Mouse (Mus musculus): ENCODE results near the gene Taok2.

Gene Taok2

DNA sequence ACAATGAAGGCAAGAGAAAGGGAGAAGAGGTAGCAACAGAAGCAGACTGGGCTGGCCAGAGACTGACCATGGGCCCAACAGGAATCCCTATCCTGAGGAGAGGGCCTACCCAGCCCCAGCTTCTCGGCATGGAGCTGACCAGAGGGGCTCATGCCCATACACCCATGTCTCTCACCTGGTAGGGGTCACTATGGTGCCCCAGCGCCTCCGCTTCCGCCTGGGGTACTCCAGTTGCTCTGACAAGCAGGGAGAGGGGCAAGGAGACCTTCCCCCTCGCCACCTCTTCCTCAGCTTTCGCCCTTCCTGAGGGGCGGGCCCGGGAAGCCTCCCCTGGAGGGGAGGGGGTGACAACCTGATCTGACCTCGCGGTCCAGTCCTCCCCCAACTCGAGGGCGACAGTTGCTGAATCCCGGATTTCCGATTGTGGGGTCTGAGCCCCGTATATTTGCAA is 747 bp downstream of the Taok2 start:
- in situ Hi-C loops (cut with MboI; ENCODE audit: low pct_unique_long_range_greater_than_20kb in 1 of 2, low sequenced_read_pairs in 2 of 2, unreplicated experiment in 1 of 2) = no loop called here

DNA sequence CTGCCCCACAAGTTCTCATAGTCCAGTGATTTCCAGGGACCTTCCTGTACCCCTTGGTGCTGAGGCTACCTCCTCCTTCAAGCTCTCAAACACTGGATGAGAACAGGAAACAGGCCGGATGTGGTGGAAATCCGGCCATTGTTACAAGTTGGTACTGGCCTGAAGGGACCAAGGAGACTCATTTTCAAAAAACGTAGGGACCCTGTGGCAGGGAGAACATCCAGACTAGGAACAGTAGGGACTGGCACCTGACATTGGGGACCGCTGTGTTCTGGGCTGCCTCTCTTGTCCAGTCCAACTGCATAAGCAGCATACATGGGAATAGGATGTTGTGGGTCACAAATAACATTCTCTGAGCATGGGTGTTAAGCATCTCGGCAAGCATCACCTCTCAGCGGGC is 3.5 kb downstream of the Taok2 start:
- in situ Hi-C loops (cut with MboI; ENCODE audit: low pct_unique_long_range_greater_than_20kb in 1 of 2, low sequenced_read_pairs in 2 of 2, unreplicated experiment in 1 of 2) = no loop called here

GRCm38 (mm10) chr7:126877239-126877638 is 7.3 kb downstream of the Taok2 start:
- in situ Hi-C loops (cut with MboI; ENCODE audit: low pct_unique_long_range_greater_than_20kb in 1 of 2, low sequenced_read_pairs in 2 of 2, unreplicated experiment in 1 of 2) = no loop called here

- in situ Hi-C loops (cut with MboI; ENCODE audit: low pct_unique_long_range_greater_than_20kb in 1 of 2, low sequenced_read_pairs in 2 of 2, unreplicated experiment in 1 of 2) = no loop called here
These were observed 14.0 kb downstream of the Taok2 start for GRCm38 (mm10) chr7:126870520-126870891.

- in situ Hi-C loops (cut with MboI; ENCODE audit: low pct_unique_long_range_greater_than_20kb in 1 of 2, low sequenced_read_pairs in 2 of 2, unreplicated experiment in 1 of 2) = no loop called here
These were observed 14.6 kb downstream of the Taok2 start for GRCm38 (mm10) chr7:126869780-126870519.

DNA sequence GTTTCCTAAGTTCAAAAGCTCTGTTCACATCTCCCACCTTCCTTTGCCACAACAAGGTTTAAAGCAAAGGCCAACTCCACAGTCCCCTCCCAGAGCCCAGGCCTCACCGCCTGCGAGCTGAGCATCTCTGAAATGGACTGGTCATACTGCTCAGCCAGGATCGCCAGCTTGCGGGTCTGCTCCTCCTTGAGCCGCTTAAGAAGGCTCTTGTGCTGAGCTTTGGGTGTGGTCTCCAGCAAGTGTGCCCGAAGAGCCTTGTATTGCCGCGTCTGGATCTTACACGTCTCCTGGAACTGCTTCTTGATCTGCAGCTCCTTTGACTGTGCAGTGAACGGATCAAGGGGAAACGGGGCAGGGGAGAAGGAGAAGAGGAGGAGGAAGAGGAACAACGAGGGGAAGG is 16.5 kb downstream of the Taok2 start:
- in situ Hi-C loops (cut with MboI; ENCODE audit: low pct_unique_long_range_greater_than_20kb in 1 of 2, low sequenced_read_pairs in 2 of 2, unreplicated experiment in 1 of 2) = no loop called here

- in situ Hi-C loops (cut with MboI; ENCODE audit: low pct_unique_long_range_greater_than_20kb in 1 of 2, low sequenced_read_pairs in 2 of 2, unreplicated experiment in 1 of 2) = no loop called here
These were observed 17.0 kb downstream of the Taok2 start for GRCm38 (mm10) chr7:126867534-126867933.

GRCm38 (mm10) chr7:126863791-126864190 is 20.7 kb downstream of the Taok2 start:
- in situ Hi-C loops (cut with MboI; ENCODE audit: low pct_unique_long_range_greater_than_20kb in 1 of 2, low sequenced_read_pairs in 2 of 2, unreplicated experiment in 1 of 2) = no loop called here

- in situ Hi-C loops (cut with MboI; ENCODE audit: low pct_unique_long_range_greater_than_20kb in 1 of 2, low sequenced_read_pairs in 2 of 2, unreplicated experiment in 1 of 2) = no loop called here
These were observed 22.2 kb downstream of the Taok2 start, which contains the start of gene Ino80e for GRCm38 (mm10) chr7:126862147-126862784. TSS of gene Ino80e (minus strand) at chr7:126862377.

- in situ Hi-C loops (cut with MboI; ENCODE audit: low pct_unique_long_range_greater_than_20kb in 1 of 2, low sequenced_read_pairs in 2 of 2, unreplicated experiment in 1 of 2) = no loop called here
These were observed 22.9 kb downstream of the Taok2 start, which contains the start of gene Hirip3 for GRCm38 (mm10) chr7:126861429-126862130. TSS of gene Hirip3 (plus strand) at chr7:126861972.

GRCm38 (mm10) chr7:126860987-126861386 is 23.5 kb downstream of the Taok2 start:
- in situ Hi-C loops (cut with MboI; ENCODE audit: low pct_unique_long_range_greater_than_20kb in 1 of 2, low sequenced_read_pairs in 2 of 2, unreplicated experiment in 1 of 2) = no loop called here

- in situ Hi-C loops (cut with MboI; ENCODE audit: low pct_unique_long_range_greater_than_20kb in 1 of 2, low sequenced_read_pairs in 2 of 2, unreplicated experiment in 1 of 2) = no loop called here
These were observed 27.6 kb downstream of the Taok2 start for GRCm38 (mm10) chr7:126856741-126857420.

GRCm38 (mm10) chr7:126855641-126856040 is 28.9 kb downstream of the Taok2 start:
- in situ Hi-C loops (cut with MboI; ENCODE audit: low pct_unique_long_range_greater_than_20kb in 1 of 2, low sequenced_read_pairs in 2 of 2, unreplicated experiment in 1 of 2) = no loop called here

DNA sequence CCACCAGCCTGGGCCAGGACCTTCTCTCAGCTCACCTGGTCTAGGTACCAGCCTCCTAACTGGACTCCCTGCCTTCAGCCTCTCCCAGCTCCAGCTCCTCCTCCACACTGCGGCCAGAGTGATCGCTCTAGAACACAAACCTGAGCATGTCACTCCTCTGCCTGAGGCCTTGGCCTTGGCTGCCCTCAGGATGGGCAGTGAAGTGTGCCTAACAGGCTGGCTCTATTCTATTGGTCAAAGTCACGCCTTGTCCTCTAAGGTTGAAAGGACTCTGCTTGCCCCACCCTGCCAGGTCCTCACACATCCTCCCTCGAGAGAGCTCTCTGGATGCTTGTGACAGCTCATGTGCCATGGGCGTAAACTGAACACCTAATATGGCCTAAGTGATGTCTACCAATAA is 31.0 kb downstream of the Taok2 start:
- in situ Hi-C loops (cut with MboI; ENCODE audit: low pct_unique_long_range_greater_than_20kb in 1 of 2, low sequenced_read_pairs in 2 of 2, unreplicated experiment in 1 of 2) = no loop called here

- in situ Hi-C loops (cut with MboI; ENCODE audit: low pct_unique_long_range_greater_than_20kb in 1 of 2, low sequenced_read_pairs in 2 of 2, unreplicated experiment in 1 of 2) = no loop called here
These were observed 33.3 kb downstream of the Taok2 start for GRCm38 (mm10) chr7:126851192-126851591.

DNA sequence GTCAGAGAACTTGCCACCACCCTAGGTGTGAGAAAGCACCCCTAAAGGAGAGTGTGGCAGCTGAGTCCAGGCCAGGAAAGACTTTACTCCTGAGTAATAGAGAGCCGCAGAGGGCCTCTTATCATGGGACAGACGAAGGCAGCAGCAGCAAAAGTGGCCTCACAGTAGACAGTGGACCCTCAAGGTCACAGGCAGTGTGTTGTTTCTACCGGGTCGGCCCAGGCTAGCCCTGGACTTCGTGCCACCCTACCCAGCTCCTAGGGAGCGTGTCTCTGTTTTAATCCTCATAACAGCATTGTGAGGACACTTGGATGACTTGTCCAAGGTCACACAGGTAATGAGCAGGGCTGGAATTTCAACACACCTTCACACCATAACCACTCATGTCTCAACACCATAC is 34.3 kb downstream of the Taok2 start:
- in situ Hi-C loops (cut with MboI; ENCODE audit: low pct_unique_long_range_greater_than_20kb in 1 of 2, low sequenced_read_pairs in 2 of 2, unreplicated experiment in 1 of 2) = no loop called here

- in situ Hi-C loops (cut with MboI; ENCODE audit: low pct_unique_long_range_greater_than_20kb in 1 of 2, low sequenced_read_pairs in 2 of 2, unreplicated experiment in 1 of 2) = loop anchor here in 1 of 2 experiments (25.0 kb wide), 1 partner anchor 114 kb away; the partner anchor contains the start of gene Sez6l2
These were observed 35.7 kb downstream of the Taok2 start for GRCm38 (mm10) chr7:126848794-126849193.

DNA sequence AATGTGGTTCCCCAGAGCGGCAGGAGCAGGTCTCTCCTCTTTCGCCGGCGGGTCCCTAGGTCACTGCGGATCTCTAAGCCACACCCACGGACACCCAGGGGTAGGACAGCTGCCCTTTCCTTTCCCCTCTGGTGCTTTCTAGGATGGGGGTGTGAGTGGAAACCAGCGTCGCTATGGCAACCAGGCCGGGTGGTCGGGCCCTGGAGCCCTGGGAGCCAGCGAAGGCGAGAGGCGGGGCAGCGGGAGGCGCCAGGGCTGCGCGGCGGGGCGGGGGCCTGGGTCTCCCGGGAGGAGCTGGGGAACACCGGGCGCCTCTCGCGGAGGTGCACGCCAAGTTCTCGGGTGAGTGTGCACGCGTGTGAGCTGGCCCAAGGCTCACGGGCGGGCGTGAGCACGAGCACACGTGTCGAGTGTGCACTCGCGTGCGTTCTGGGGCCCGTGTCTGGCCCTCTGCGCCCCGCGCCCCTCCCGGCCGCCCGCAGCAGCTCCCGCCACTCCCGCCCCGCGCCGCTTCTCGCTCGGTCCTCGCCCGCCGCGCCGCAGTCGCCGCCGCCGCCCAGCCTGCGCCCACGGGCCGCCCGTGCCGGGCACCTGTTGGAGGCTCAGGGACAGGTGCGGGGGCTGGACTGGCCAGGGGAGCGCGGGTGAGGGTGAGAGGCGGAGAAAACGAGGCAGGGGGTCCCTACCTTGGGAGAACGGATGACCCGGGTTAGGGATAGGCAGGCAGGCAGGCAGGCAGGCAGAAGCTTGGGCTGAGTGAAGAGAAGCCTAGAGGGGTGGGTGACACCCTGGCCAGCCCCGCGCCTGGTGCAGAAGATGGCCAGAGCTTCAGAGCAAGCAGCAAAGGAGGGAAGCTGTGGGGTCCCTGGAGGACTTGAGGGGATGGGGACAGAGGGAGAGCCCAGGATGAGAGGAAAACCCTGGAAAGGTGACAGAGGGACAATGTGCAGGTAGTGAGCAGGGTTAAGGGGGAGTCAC is 36.8 kb downstream of the Taok2 start:
- in situ Hi-C loops (cut with MboI; ENCODE audit: low pct_unique_long_range_greater_than_20kb in 1 of 2, low sequenced_read_pairs in 2 of 2, unreplicated experiment in 1 of 2) = loop anchor here in 1 of 2 experiments (25.0 kb wide), 1 partner anchor 115 kb away; the partner anchor contains the start of gene Sez6l2

Data from mouse embryonic stem cell (cell line).